Mouse (Mus musculus) brain, embryonic 14.5 days (tissue): ENCODE data around the gene Tspan31. TPM values are rescaled to one million over a fixed set of nuclear protein-coding genes. Genes with fewer than 3 reads are reported as not detected.
"Not testable (repeated sequence)": the region's sequence is repeated elsewhere in the genome, so short reads cannot be mapped to it uniquely, and the experiment has no call there.

Source experiments
- DNase-seq: peaks from one replicate; pipeline ENCODE4 v3.0.0-alpha.2; 2011; ENCODE audit warnings: low read depth
- CTCF ChIP-seq: fragments of 200-500 bp; IDR thresholded peaks from 2 replicates; pipeline ENCODE4 v1.5.1; 2012; ENCODE audit warnings: inconsistent platforms, mild to moderate bottlenecking, moderate library complexity, borderline replicate concordance; ENCODE audit not compliant: insufficient read depth, insufficient read length; ENCODE audit errors: extremely low read depth
- POLR2A ChIP-seq: fragments of 200-500 bp; IDR thresholded peaks from 2 replicates; pipeline ENCODE4 v1.6.1; 2012; ENCODE audit warnings: mild to moderate bottlenecking, inconsistent platforms, borderline replicate concordance; ENCODE audit not compliant: poor library complexity, insufficient read depth, insufficient read length, severe bottlenecking; ENCODE audit errors: extremely low read depth
- polyA plus RNA-seq: library from polyadenylated mRNA; depleted of rRNA; stranded (reverse); fragments of >200 nt; gene quantifications from 2 replicates; pipeline ENCODE4 v1.2.3, GENCODE M21; 2012

Gene Tspan31
- polyA plus RNA-seq, 1 experiment = 96.5 TPM

DNA sequence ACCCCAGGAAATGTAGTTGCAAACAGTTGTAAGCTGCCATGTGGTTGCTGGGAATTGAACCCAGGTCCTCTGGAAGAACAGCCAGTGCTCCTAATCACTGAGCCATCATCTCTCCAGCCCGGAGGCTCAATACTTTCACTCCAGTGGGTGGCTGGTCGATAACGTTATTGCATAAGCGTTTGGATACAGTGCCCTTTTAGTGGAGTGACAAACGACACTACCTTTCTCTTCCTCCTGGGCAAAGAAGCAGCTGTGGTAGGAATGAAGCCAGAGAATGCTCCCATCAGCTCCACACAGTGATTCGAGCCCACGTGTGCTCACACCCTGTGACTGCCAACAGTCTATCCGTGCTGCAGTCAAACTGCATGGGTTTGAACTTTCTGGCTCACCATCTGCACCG is 1.1 kb upstream of the Tspan31 start:
- TF ChIP-seq CTCF (no peak), POLR2A (no peak)
- DNase-seq = no peak

DNA sequence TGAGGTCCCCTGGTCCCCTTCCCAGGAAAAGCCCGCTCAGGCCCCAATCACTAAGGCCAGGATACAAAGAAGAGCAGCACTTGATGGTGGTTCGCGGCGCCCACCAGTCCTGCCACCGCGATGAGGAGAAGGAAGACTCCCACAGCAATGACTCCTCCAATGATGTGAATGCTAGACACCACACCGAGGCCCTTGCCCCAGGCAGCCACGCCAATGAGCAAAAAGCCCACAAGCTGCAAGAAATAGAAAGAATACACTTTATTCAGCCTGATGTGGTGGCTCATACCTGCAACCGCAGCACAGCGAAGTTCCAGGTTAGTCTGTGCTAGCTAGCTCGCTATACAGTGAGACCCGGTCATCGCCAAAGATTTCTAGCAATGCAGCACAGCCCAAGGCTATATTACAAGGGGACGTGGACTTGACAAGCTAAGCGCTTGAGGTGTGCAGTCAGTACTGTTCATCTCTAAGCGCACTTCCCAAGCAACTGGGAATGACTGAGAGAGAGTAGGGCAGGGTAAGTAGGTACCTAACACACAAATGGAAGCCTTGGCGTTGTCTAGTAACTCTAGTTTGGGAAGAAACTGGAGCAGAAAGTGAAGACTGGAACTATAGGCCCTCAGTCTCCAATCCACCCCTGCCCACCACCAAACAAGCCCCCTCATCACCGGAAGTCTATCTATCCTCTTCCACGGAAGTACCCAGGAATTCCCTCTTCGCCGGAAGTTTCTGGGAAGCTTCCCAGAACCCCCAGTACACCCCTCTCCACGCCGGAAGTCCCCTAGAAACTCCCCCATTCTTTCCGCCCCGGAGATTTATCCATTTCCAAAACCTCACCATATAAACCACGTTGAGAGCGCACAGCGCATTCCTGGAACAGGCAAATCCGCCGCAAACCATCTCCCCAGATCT is 529 bp downstream of the Tspan31 start:
- no peak for TF ChIP-seq POLR2A
- peak; percentile 94 for DNase-seq

DNA sequence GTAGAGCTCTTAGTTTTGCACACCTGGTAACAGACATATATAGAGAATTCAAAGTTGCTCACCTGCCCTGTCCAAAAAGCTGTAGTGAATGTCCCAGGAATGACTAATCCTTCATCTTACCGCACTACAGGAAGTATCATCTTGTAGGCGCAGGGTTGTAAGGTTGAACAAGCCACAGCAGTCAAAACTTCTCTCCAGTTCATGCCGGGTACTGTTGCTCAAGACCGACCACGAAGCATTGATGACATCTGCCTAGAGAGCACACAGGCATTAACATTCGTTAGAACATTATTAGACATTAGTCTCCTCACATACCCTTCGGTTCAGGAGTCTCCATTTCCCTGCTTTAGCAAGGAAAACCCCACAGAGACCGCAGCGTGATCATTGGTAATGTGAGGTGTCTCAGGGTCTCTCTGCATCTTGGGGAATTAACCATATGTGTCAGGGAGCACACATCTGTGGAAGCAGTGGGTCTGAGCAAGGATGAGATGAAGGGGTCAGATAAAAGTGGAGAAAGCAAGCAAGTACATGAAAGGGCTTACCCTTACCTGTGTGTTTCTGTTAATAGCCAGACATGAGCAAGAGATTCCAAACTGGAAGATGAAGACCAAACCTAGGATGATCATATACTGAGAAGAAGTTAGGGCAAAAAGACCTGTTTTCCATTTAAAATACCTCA is 1.6 kb downstream of the Tspan31 start:
- no peak for DNase-seq
- TF ChIP-seq CTCF (no peak), POLR2A (no peak)

DNA sequence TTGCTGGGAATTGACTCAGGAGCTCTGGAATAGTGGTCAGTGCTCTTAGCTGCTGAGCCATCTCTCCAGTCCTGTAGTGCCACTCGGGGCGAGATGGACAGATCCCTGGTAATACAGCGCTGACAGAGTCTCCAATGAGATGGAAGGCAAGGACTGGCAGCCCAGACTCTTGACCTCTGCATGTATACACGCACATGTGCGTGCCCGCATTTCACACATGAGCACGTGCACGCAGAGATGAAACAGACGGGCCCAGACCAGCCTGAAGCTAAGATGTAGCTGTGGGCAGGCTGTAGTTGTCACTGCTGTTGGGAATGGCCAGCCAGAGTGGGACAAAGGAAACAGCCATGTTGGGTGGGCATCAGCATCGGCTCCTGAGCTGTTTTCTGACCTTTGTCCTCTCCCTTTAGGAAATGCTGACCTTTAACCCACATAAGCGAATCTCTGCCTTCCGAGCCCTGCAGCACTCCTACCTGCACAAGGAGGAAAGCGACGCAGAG is 3.5 kb downstream of the Tspan31 start:
- no peak for DNase-seq
- TF ChIP-seq POLR2A (no peak), CTCF (no peak)

DNA sequence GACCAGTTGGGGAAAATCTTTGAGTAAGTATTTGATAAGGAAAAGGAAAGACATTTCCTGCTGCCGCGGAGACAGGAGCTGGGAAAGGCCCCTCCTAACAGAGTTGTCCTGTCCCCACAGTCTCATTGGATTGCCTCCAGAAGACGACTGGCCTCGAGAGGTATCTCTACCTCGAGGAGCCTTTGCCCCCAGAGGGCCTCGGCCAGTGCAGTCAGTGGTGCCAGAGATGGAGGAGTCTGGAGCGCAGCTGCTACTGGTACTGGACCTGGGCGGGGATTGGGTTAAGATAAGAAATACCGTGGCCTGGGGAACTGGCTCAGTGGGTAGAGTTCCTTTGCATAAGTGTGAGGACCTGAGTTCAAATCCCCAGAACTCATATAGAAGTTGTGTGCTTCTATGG is 4.1 kb downstream of the Tspan31 start:
- DNase-seq = no peak
- no peak for TF ChIP-seq POLR2A
- no peak for TF ChIP-seq CTCF

DNA sequence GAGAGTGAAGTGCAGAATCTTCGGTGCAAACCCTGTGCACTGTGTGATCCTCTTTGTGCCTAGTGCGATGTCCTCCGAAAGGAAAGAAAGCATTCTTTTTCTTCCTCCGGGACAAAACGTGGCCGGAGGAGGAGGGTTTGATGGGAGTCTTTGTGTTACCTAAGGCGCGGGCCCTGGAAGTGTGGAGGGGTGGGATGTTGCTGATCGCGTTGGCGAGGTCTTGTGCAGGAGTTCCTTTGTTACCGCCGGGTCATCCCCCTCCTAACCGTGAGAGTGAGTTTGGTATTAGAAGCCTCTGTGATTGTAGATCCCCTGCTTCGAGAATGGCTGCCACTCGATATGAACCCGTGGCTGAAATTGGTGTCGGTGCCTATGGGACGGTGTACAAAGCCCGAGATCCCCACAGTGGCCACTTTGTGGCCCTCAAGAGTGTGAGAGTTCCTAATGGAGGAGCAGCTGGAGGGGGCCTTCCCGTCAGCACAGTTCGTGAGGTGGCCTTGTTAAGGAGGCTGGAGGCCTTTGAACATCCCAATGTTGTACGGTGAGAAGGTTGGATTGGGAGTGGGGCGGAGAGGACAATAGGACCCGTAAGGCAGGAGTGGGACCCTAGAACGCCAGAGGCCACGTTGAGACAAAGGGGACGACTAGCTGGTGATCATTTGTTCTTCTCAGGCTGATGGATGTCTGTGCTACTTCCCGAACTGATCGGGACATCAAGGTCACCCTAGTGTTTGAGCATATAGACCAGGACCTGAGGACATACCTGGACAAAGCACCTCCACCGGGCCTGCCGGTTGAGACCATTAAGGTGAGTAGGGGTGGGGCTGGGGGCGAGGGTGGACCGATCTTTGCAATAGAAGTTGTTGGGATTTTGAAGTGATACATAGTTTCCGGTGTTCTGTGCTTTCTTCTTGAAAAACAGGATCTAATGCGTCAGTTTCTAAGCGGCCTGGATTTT is 5.9 kb downstream of the Tspan31 start:
- peak; percentile 64 for DNase-seq
- TF ChIP-seq POLR2A (no peak), CTCF (no peak)

DNA sequence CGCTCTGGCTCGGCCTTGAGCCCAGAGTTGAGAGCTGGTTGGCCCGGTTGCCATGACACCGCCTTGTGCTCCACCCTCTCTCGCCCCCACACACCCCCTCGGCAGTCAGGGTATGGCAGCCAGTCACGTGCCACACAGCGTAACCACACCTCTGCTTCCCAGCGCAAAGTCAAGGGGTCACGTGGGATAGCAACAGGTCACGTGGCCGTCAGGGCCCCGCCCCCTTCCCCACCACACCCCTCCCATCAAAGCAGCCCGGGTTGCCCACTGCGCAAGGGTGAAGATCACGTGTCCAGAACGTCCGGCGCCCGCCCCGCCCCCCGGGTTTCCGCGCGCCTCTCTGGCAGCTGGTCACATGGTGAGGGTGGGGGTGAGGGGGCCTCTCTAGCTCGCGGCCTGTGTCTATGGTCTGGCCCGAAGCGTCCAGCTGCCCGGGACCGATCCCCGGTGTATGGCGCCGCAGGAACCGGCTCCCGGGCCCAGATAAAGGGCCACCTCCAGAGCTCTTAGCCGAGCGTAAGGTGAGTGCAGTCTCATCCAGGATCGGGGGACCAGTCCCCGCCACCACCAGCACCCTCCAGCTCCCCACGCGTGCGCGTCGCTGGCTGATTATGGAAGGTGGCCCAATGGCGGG is 6.7 kb downstream of the Tspan31 start, which contains the start of gene Cdk4:
Gene Cdk4 (plus strand): TSS at position 296 of the 634 bp plus-strand sequence.
- no peak for TF ChIP-seq CTCF
- TF ChIP-seq POLR2A = peak; percentile 70; the same call in 1 of the 2 replicates
- DNase-seq = peak; percentile 100

DNA sequence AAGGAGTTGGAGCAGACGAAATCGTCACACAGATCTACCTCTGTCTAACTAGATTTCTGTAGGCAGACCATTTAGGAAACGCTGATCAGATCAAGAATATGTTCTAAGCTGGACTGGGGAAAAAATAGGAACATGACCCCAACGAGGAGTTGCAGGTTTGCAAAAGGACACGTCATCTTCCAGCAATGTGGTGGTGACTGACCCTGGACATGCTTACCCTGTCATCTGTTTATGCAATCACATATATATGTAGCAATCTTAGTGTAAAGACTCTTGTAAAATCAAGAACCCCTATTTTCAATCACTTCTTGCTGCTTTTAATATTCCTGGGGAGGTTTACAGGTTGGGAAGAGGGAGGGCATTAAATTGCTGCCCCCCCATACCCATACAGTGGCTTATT is 7.6 kb downstream of the Tspan31 start:
- no peak for DNase-seq

DNA sequence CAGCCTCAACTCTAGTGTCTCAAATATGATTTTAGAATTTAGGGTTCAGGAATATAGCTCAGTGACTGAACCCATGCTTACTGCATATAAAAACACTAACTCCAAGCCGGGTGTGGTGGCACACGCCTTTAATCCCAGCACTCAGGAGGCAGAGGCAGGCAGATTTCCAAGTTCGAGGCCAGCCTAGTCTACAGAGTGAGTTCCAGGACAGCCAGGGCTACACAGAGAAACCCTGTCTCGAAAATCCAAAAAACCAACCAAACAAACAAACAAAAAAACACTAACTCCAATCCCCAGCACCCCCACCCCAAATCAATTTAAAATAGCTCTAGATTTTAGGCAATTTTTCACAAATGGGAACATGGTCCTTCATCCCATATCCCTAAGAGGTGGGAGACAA is 8.0 kb downstream of the Tspan31 start:
- DNase-seq = not testable (repeated sequence)

More for the DNA sequence above, 7.6 kb downstream of the Tspan31 start:
- TF ChIP-seq POLR2A (no peak), CTCF (no peak)

DNA sequence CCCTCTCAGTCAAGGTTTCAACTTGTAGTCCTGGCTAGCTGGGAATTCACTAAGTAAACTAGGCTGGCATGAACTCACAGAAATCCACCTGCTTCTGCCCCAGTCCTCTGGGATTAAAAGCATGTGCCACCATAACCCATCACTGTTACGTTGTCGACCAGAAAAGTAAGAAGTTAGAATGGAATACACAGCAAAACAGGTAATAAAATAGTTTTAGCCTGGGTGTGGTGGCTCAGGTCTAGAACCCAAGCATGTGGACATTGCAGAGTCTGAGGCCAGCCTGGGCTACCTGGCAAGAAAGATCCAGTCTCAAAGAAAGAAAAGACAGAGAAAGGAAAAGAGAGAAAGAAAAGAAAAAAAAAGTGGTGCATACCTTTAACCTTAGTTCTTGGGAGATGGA is 8.6 kb downstream of the Tspan31 start:
- DNase-seq = no peak
- TF ChIP-seq CTCF (no peak), POLR2A (no peak)

DNA sequence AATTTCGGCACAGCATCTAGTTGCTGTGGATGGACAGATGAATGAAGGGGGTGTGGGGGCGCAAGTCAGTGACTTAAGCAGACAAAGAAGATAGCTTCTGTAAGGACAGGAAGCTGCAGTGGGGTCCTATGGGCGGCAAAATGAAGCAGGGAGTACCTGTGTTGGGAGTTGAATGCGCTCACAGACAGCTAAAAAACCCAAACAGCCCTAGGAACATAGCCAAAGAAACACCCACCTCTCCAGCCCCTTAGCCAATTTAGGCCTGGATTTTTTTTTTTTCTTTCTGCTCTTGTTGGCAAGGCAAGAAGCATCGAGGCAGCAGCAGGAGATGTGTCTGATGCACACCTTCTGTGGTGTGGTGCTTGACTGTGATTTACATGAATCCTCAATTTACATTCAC is 9.0 kb downstream of the Tspan31 start:
- DNase-seq = peak; percentile 60
- no peak for TF ChIP-seq CTCF
- no peak for TF ChIP-seq POLR2A
